Mouse (Mus musculus) mesoderm, embryonic 11.5 days (tissue): Measurements from ENCODE around the gene Ppp1r37.
A peak's percentile ranks its signal among the peaks of the same experiment; 100 is the strongest.
"Not testable (repeated sequence)": the region's sequence is repeated elsewhere in the genome, so short reads cannot be mapped to it uniquely, and the experiment has no call there.

Experiments
- DNase-seq: peaks from one replicate; pipeline ENCODE4 v3.0.0-alpha.2; 2012; ENCODE audit warnings: low read depth, low spot score

Gene Ppp1r37

DNA sequence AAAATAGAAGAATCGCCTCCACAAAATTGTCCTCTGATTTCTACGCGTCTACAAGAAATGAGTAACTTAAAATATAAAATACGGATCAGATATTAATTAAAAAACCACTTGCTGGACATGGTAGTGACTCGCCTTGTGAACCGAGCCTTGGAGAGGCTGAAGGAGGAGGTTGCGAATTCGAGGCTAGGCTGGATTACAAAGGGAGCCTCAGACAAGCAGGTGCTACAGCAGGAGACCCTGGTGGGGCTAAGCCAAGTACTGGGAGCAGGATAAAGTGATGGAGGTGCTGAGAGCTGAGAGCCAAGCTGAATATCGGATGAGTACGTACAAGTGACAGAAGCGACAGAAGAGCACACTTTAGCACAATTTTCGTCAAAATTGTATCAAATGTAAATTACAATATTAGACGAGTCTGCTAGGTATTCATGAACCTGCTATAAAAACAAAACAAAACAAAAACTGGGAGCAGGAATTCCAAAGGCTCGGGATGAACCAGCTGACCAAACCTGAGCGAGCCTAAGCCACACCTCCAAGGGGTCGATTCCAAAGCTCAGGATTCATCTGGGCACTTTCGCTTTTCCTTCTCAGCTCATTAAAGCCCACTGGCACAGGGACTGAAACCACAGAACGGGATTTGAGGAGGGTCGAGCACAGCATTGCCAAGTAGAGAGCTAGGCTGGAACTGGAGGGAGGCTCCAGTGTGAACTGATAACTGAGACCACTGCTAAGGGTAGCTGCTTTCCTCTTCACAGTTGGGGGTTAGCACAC lies at the start of gene Ppp1r37:
Gene Ppp1r37, minus strand, starts transcription at position 434 of the 768 bp plus-strand sequence.
- no peak for DNase-seq

- DNase-seq = no peak
Measured at GRCm38 (mm10) chr7:19610969-19611368, 48.1 kb upstream of the Ppp1r37 start.

DNA sequence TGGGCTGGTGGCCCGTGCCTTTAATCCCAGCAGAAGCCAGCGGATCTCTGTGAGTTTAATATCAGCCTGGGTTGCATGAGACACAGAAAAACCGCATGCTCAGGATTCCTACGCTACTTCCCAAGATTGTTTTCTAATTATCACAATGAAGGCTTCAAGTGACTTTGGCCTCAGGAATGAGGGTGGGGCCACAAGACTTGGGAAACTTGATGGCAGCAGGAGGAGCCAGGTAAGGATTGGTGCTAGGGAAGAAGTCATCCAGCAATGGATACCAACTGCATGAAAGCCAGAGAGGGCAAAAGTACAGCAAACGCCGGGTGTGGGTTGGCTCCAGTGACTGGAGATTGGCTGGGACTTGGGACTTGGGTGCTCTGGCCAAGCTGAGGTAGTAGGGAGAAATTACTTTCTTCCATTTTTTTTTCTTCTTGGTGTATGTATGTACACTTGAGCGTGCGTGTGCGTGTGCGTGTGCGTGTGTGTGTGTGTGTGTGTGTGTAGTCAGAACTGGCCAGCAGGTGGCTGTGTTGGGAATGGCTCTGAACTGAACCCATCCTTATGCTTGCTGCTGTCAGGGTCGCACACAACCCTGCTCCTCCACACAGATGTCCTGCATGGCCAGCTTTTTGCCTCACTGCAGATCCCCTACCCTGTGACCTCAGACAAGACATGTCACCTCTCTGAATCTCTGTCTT lies 46.9 kb upstream of the Ppp1r37 start:
- no peak for DNase-seq

DNA sequence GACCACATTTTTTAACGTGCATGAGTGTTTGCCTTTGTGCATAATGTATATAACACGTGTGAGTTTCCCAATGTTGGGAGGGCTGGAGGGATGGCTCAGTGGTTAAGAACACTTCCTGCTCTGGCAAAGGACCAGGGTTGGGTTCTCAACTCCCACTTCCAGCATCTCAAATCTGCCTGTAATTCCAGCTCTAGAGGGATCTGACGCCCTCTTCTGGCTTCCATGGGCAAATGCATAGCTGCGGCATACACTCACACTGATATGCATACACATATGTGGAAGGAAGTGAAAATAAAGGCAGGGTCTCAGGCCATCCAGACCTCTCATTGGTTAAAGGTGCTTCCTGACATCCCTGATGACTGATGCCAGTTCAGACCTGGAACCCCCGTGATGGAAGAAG lies 44.4 kb upstream of the Ppp1r37 start:
- no peak for DNase-seq

DNA sequence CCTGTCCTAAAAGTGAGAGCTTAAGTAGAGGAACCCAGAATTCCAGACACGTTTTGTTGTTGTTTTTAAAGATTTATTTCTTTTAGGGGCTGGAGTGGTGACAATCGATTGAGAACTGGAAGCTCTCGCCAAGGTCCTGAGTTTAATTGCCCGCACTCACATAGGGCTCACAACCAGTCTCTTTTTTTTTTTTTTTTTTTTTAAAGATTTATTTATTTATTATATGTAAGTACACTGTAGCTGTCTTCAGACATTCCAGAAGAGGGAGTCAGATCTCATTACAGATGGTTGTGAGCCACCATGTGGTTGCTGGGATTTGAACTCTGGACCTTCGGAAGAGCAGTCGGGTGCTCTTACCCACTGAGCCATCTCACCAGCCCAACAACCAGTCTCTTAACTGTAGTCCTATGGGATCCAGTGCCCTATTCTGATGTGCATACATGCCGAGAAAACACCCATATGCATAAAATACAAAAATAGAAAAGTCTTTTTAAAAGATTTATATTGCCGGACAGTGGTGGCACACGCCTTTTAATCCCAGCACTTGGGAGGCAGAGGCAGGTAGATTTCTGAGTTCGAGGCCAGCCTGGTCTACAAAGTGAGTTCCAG lies 41.8 kb upstream of the Ppp1r37 start:
- not testable (repeated sequence) for DNase-seq

- DNase-seq = peak; percentile 96
Measured at GRCm38 (mm10) chr7:19603849-19604605, 41.2 kb upstream of the Ppp1r37 start, which contains the start of gene Clasrp. Gene Clasrp, minus strand, starts transcription at chr7:19604486.

GRCm38 (mm10) chr7:19603055-19603454 lies 40.2 kb upstream of the Ppp1r37 start:
- no peak for DNase-seq

- DNase-seq = no peak
Measured at GRCm38 (mm10) chr7:19600562-19600961, 37.7 kb upstream of the Ppp1r37 start.

DNA sequence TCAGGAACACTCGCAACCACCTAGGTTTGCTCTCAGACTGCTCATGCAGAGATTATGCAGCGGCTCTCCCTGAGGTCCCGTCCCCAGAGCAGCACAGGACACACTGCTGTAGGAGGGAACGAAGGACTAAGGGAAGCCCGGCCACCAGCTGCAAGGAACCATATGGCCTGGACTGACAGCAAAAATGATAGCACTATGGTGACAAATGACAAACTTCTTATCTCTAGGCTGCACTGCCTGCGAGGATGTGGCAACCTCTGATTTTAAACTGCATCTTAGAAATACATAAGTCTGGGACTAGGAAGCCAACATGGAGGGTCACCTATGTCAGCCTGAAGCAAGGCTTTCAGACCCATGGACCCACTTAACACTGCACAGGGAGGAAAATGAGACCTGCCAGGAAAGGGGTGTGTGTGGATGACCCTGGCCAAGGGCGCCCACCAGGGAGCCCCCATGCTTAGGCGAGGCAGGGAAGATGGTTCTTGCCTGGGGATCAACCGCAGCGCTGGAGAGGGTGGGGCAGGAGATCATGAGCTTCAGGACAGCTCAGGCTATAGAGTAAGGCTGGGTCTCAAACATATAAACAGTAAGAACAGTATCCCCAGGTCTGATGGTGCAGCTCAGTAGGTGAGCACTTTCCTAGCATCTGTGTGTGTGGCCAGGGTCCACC lies 30.3 kb upstream of the Ppp1r37 start:
- DNase-seq = no peak

GRCm38 (mm10) chr7:19589917-19590316 lies 27.0 kb upstream of the Ppp1r37 start:
- DNase-seq = peak; percentile 86

DNA sequence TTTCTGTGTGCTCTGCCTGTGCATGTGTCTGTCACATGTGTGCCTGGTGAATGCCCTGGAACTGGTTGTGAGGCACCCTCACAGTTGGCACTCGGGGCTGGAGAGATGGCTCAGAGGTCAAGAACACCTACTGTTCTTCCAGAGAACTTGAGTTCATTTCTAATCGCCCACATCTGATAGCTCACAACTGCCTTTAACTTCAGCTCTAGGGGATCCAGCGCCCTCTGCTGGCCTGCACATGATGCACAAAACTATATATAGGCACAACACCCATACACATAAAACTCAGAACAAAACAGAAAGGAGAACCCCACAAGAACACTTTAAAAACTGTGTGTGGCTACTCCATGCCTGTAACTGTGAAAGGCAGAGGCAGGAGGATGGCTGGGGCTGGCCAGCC lies 26.3 kb upstream of the Ppp1r37 start:
- peak; percentile 68 for DNase-seq

DNA sequence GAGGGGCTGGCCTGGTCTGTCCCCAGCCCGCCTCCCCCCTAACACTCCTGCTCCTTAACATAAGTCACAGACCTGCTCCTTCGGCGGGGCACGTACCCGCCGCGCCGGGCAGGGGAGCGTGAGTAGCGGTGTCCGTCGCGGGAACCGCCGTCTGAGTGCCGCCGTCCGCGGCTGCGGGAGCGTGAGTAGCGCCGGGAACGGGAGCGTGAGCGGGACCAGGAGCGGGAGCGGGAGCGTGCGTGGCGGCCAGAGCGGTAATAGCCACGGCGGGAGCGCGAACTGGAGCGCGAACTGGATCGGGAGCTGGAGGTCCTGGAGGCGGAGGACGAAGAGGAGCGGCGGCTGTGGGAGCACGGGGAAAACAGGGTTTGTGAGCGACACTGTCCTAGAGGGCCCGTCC lies 23.4 kb upstream of the Ppp1r37 start:
- no peak for DNase-seq

DNA sequence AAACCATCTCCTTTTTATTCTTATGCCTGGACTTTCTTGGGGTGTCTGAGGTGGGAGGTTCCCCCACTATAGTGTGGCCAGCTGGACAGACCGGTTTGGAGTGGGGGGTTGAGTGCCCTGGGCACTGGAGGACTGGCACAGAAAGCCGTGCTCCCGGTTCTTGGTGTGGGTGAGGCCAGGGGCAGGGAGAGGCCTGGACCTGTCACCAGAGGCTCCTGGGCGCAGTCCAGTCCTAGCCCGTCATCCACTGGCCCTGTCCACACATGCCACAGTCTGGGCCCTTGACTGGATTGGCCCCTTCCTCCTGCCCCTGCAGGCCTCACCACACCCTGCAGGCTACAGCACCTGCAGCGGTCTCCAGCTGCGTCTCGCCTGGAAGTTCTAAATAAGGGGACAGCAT lies 17.8 kb upstream of the Ppp1r37 start:
- DNase-seq = no peak

GRCm38 (mm10) chr7:19579751-19580150 lies 16.9 kb upstream of the Ppp1r37 start:
- DNase-seq = no peak

DNA sequence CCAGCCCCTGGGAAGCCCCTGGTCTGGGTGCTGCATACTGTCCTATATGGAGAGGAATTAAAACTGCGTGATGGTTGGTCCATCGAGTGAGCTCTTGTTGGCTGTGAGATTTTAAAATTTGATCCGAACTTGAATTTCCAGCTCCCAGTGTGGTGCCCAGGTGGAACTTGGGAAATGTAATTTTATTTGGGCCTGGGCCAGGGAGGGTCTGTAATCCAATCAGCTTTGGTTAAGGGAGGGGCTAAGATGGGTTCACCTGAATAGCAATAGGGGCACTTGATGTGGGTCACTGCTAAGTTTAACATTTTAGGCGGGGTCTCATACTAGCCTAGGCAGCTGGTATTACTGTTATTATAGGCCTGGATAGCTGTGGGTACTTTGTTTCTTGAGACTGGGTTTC lies 15.6 kb upstream of the Ppp1r37 start:
- DNase-seq = no peak

GRCm38 (mm10) chr7:19577877-19578414 lies 15.1 kb upstream of the Ppp1r37 start:
- DNase-seq = no peak

DNA sequence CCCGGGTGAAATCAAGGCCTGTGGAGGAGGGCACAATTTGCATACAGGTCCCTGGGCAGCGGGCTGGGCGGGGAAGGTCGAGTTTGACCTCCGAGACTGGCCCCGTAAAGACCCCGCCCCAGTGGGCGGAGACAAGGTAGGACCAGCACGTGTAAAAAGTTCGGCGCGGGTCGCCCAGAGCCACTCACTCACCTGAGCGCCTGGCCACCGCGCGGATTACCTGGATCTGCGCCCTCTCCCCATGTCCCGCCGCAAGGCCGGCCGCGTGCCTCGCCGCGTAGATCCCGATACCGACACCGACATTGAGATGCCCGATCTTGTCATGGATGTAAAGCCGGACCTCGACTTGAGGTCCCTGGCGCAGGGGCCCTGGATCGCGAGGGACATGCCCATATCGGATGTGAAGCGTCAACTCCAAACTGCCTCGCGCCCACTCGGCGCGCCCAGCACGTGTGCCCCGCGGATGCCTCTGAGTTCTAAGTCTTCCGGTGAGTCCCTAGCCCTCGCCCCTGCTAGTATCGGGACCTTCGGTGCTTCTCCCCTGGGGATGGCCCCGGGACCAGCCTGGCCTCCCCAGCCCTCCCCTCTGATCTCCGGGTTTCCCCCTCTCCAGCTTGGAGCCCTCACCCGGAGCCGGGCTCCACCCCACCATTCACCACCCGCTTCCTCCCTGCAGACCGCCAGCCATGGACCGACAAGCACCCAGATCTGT lies 14.4 kb upstream of the Ppp1r37 start, which contains the start of the genes Zfp296 and Gemin7:
Gene Zfp296, plus strand, starts transcription at position 147 of the 712 bp plus-strand sequence.
Gene Gemin7, minus strand, starts transcription at position 455 of the 712 bp plus-strand sequence.
- peak; percentile 36 for DNase-seq

- no peak for DNase-seq
Measured at GRCm38 (mm10) chr7:19575559-19575958, 12.7 kb upstream of the Ppp1r37 start.

DNA sequence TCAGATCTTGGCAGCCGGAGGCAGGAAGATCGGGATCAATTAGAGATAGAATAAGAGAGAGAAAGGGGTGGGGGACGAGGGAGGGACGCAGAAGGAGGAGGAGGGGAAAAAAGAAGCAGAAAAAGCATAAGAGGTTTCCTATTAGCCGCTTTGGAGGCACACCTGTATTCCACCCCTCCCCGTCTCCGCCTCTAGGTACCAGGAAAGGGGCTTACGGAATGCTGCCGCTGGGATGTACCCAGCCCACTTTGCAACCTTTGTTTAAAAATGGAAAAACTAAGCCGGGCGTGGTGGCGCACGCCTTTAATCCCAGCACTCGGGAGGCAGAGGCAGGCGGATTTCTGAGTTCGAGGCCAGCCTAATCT lies 10.9 kb upstream of the Ppp1r37 start:
- DNase-seq = no peak
